Mouse (Mus musculus) forelimb bud, embryonic 11.5 days (tissue): Measurements from ENCODE around the gene Mgat5.

Experiments
- DNase-seq: peaks from one replicate; pipeline ENCODE4 v3.0.0-alpha.2; 2012; ENCODE audit warnings: low read depth, low spot score

Mgat5 gene

DNA sequence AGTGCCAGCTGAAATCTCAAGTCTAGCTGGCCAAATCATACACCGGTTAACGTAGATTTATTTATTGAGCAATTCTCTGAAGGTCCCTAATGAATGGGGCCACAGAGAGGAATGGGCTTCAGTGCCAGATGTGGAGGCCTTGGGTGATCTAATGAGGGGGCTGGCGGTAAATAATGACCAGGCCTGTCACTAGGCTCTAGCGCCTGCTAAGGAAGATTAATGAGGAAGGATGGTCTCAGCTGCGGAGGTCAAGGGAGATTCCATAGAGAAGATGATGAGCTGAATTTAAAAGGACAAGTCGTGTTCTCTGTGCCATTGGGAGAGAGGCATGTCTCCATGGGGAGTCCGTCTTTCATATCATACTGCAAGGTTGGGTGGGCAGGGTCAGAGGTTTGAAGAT, 178.3 kb downstream of the Mgat5 start:
- no peak for DNase-seq

DNA sequence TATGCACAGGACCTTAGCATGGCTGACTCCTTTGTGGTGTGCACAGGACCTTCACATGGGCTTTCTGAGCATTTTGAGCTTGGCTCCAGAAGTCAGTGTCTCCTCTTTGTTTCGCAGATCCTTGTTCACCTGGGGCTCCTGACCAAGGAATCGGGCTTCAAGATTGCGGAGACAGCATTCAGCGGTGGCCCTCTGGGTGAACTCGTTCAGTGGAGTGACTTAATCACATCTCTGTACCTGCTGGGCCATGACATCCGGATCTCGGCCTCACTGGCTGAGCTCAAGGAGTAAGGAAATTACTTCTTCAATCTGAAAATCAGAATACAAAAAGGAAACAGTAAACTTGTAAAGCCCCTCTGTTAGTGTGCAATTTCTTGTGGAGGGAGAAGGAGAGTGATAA, 182.4 kb downstream of the Mgat5 start:
- no peak for DNase-seq

DNA sequence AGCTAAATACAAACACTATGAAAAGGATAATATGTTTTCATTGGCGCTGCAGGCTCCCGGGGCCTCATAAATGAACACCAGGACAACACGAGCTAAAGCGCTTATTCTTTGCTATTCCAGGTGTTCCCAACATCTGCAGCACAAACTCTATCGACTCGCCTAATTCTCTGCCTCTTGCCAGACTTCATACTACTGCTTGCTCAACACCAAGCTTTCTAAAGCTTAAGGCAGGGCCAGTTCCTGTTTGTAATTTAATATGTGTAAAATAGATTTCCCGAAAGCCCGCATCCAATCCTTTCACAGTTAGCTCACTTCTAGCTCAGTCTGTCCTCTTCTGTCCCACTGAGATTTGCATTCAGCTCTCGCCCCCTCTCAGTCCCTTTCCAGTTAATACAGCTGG, 182.8 kb downstream of the Mgat5 start:
- DNase-seq: no peak

DNA sequence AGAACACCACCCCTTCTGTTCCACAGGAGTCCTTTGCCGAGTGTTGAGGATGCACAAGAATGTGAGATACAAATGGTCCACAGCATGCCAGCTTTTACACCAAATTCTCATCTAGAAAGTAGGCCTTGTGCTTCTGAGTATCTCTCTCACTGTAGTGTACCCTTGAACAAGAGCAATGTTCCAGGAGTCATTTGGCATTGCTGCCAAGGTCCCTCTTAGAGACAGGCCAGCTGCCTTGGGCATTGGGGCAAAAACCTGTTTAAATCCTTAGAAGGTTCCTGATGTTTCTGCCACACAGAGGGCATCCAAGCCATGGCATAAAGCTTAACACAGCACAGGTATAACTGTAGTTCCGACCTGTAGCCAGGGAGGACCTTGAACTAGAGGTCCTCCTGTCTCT, 189.9 kb downstream of the Mgat5 start:
- no peak for DNase-seq

DNA sequence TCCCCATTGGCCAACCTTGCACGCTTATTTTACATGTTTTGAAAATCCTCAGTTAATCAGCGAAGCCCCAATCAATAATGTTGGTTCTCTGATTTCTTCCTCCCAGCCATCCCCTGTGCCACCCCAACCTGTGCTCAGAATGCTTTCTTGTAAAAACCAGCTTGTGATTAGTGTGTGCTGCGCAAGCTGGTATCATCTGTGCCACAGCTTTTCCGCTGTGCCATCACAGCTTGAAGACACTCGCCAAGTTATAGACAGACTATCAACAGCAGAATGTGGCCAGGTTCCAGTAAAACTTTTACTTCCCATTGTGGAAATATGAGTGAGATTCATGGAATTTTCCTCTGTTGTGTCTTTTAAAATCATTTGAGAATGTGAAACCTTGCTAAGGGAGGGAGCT, 190.9 kb downstream of the Mgat5 start:
- DNase-seq: no peak

DNA sequence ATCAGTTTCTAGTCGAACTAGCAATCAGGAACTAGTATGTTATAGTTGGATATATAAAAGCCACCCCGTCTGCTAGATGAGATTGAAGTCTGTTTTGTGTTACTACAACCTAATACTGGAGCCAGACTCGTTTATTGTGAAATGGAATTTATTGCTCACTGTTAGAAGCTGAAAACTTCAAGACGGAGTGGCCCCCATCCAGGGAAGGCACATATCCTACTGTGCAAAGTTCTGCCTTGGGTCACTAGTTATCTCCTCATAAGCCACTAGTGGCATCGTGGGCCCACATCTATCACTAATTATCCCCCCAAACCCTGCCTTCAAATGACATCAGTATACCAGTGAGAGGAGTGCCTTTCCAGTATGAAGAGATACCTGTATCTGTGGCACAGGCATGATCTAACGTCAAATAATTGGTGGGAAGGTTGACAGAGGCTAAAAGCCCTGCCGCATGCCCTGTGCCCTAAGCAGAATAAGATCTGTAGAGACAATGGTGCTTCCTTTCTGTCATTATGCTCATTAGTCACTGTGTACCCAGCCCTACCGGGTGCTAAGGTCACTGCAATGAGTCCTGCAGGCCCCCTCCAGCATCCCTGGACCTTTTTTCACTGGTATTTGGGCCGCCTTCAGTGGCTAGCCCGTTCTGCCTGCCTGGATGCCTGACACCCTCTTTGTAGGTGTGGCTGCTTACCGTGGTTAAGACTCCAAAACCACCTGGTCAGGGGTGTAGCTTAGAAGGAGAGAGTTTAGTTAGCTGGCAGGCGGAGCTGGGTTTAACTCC, 191.9 kb downstream of the Mgat5 start:
- no peak for DNase-seq

DNA sequence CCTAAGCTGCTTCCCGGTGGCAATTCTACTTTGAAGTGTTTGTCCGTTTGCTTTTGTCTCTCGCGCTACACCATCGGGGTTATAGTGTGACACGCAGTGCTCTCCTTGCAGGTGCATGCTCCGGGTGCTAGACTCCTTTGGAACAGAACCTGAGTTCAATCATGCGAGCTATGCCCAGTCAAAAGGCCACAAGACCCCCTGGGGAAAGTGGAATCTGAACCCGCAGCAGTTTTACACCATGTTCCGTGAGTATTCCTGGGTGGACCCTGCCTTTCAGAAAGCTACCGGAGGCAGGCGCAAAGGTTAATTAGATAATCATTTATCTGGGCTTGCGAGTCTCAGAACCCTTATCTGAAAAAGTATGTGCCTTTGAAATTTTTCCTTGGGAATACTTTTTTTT, 192.6 kb downstream of the Mgat5 start:
- DNase-seq: no peak

DNA sequence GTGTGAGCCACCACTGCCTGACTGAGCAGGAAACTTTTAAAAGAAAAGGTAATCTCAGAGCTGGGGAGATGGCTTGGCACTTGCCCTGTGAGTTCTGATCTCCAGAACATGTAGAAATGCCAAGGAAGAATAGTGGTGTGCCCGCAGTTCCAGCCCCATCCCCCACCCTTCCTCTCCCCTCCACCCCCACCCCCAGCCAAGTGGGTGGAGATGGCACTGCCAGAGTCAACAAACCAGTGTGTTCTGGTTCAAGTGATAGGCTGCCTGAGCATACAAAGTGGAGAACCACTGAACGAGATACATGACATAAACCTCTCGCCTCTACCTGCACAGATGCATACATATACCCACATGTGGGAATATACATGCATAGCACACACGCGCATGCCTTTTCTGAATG, 193.4 kb downstream of the Mgat5 start:
- DNase-seq: no peak

DNA sequence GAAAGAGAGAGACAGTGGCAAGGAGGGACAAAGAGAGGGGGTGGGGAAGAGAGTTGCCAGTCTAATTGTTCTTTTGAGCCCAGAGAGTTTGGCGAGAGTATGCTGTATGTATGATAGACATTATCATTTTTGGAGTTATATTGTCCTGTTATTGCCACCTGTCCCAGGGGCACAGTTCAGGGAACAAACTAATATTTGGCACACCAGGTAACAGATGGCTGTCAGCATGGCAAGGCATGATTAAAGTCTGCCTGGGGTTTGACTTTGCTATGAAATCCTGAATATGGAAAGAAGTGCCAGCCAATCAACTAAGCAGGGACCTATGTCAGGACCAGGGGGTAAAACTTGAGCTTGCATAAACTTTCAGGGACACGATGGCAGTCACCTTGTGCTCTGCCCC, 195.4 kb downstream of the Mgat5 start:
- no peak for DNase-seq

DNA sequence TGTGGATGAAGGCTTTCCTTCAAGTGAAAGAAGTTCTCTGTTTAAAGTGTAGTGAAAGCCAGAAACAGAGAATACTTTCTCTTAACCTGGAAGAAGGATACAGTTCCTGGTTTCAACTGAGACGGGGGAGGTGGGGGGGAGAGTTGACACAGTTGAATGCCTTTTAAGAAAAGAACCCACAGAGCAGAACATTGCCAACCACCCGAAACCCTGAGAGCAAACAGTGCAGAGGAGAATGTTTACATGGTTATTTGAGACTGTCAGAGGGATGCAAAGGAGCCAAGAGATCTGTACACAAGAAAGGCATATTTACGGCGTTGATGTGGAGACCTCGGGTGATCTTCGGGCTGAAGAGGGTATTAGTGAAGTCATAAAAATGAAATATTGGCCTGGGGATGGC, 195.9 kb downstream of the Mgat5 start:
- no peak for DNase-seq

DNA sequence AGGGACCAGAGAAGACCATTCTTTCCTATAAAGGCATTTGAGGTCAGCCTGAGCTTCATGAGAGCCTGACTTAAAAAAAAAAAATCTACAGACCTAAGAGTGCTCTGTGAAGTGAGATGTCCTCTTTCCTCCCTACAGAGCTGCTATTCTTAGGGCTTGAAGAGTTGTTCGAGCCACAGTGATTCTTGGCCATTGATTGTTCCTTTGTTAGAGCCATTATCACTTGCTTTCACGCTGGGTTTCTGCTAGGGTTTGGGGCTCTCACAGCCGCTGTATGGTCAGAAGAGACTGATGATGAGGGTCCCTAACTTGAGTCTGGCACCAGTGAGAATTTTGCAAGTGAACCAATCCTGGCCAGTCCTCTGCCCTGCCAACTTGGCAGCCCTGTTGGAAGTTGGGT, 199.8 kb downstream of the Mgat5 start:
- no peak for DNase-seq

DNA sequence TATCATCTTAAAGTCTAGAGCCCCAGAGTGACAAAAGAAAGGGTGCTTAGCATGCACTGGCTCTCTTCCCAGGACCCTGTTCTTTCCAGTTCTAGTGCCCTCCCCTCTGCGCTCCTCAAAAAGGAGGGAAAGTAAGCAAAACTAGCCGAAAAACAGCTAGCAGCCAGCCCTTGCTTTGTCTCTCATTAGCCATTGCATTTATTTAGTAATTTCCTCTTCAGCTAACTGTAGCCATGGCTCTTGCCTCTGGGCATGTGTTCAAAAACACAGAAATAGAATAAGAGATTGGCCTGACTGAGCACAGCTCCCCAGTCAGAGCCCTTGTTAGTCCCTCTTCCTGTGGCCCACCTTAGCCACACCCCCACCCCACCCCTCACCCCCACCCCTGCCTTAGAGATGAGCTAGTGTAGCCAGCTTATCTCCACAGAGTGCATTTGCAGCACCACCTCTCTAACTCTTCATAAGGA, 204.2 kb downstream of the Mgat5 start:
- no peak for DNase-seq

DNA sequence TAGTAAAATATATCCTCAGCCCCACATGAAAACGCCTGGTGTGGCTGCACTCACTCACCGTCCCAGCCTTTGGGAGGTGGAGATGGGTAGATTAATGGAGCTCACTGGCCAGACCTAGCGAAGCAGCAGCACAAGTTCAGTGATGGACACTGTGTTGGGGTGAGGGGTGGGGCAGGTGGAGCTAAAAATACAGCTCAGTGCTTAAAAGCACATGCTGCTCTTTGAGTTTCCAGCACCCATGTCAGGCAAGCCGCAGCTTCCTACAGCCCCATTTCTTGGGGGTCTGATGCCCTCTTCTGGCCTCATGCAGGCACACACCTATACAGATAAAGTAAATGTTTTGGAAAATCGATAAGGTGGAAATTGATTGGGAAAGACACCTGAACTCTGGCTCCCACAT, 204.7 kb downstream of the Mgat5 start:
- DNase-seq: peak; percentile 32

DNA sequence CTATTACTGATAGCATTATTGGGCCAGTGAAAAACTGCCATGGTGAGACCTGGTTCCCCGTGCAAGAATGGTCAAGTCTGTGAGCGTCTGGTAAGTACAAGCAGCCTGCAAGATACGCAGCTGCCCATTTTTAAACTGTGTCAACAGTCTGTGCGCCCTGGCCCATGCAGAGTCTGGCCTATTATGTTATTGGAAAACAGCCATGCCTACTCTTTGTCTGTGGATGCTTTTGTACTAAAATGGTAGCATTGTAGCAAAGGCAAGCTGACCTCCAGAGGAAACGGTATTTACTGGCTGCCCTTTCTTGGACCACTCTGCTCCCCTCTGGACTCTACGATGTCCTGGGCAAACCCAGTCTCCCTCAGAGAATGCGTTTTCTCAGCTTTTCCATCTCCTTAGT, 209.7 kb downstream of the Mgat5 start:
- no peak for DNase-seq

DNA sequence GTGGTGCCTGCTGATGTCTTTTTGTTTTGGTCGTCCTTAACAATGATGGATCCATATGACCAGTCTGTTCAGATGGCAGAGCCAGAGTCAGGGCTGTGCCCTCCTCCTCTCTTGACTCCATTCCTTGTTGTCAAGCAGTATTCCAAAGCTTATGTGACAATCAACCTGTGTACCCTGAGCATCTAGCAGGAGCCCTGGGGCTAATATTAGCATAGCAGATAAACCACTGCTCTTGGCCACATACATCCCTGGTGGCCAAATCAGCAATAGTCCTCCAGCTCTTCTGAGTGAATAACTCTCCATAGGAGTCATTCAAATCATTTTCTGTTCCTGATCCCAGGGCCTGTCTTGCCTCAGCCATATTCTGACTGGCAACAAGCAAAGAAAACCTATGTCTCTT, 211.1 kb downstream of the Mgat5 start:
- no peak for DNase-seq

DNA sequence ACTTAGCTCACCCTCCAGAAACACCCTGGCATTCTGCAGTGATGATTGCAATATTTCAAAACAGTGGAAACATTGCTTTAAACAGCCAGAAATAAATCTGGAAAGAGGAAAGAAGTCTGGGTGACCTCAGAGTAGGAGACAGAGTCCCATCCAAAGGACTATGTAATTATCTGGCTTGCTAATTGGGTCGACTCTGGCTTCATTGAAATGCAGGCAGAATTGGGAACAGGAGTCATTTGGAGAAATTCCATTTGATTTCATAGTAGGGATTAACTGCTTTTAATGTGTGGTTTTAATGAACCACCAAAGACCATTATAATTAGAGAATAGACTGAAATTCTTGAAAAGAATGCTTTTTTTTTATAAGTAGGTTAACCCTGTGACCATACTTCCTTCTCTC, 212.2 kb downstream of the Mgat5 start:
- no peak for DNase-seq

DNA sequence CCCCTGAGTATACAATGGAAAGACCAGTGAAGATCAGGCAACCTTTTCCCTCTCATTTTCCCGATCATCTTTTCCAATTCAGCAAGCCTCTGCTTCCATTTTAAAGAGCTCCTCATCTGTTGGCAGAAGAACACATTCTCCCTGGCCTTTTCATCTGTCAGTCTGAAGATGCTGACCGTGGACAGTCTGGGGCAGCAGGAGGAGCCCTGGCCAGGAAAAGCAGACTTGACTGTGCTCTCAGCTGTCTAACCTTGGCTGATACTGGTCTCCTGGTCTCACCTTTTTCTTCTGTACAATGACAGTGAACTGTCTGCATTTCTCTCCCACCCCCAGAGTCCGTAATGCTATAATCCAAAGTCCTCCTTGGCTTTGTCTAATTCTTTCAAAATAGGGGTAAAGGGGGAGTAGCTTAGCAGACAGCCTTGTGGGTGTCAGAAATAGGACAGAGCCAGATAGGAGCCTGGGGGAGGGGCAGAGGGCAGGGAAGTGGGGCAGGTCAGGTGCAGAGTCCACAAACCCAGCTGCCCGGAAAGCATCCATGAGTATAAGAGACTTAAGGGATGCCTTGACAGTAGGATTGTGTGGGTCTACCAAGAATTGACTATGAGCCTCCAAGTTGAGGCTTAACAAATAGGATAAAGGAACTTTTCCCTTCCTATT, 214.2 kb downstream of the Mgat5 start:
- DNase-seq: no peak

DNA sequence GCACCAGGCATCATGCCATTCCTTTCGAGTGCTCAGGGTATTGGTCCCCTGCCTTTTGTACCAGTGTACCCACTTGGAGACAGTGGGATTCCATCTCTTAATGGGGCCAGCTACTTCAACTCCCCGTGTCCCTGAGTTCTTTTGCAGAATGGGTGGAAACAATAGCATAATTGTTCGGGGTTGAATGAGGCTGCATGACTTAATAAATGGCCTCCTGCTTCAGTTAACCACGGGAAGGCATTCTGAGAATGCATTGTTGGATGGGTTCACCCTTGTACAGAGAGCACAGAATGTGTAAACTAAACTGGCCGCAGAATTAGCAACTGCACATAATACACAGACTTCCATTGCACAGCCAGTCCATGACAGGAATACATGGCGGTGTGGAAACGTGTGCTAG, 214.8 kb downstream of the Mgat5 start:
- DNase-seq: no peak

DNA sequence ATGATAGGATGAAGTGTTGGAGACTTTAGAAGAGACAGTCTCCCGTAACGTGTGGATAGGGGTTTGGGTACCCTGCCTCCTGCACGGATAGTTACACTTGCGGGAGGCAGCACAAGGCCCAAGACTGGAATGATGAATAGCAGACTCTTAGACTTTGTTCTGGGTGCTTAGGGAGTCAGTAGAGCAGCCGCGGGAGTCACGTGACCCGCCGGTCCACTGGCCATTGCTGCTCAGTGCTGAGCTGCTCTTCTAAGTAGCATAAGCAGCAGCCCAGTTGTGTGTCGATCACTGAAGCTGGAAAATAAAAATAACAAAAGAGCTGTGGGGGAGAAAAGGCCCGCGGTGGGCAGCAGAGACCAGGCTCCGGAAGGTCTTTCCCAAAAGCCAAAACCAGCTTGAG, 215.6 kb downstream of the Mgat5 start:
- DNase-seq: no peak

DNA sequence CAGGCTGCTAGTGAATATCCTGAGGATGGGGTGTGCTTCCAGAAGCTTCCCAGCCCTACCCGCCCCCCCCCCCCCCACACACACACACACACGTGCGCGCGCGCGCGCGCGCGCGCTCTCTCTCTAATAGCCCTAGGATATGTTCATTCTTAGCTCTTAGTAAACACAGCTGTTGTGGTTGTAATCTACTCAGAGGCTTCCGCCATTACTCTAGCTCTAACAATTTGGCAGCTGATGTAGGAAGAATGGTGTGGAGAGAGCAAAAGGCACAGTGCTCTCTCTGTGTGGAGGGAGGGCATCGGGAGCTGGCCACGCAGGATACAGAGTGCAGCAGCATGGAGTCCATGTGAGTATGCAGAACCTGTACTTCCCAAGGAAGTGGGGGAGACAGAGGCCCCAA, 216.0 kb downstream of the Mgat5 start:
- no peak for DNase-seq

DNA sequence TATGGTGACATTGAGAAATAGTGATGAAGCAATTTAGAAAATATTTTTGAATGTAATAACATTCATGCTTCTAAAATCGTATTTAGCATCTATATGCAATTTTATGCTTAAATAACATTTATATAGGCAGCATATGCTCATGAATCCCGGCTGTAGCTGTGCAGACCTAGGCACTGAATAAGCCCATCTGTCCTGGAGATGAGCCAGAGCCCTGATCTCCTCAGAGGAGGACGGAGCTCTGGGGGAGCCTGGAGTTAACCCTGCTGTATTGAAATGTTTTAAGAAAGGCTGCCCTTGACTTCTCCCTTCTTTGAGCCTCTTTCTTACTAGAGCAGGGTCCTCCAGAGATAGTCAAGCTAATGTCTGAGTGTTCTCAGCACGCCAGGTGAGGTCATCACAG, 217.8 kb downstream of the Mgat5 start:
- DNase-seq: no peak

DNA sequence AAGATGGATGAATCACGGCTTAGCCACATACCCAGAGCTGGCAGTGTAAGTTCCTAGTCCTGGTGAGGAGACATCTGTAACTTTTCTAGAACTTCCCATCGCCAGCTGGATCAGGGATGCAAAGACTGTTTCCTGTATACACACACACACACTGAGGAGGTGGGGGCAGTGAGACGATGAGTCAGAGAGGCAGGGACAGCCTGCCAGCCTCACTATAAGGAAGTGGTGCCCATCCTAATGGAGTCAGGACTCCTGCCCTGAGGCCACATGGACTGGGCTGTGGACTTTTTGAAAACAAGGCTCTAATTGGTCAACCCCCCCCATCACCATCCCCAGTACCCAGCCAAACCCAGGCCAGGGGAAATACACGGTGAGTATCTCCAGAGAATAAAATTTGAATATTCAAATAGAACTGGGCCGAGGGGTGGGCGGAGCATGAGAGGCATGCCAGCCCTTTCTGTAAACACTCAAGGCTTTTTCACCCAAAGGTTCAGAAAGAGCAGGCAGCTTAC, 220.3 kb downstream of the Mgat5 start:
- DNase-seq: no peak

DNA sequence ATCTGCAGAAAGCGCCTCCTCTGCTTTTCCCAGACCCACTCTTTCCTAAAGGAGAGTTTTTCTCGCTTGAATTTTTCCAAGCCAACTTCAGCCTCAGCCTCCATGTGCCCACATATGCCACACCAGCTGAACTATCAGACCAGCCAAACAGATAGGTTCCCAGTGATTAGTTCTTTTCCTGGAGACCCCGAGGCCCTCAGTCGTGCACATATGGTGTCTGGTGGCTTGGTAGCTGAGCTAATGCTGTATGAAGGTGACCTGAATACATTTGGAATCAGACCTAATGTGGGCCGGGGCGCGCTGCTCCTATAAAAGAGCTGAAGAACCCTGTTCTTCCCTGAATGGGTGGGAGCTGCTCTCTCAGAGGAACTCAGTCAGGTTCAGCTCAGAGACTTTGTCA, 225.5 kb downstream of the Mgat5 start:
- no peak for DNase-seq
